Mouse (Mus musculus) C2C12 (cell line): ENCODE measurements around the gene Olfr139.

Experiments
- CEBPB ChIP-seq: IDR thresholded peaks from one replicate; pipeline ENCODE4 v1.6.1; 2011; ENCODE audit warnings: low read depth, mild to moderate bottlenecking, control low read depth, moderate library complexity
- CTCF ChIP-seq: IDR thresholded peaks from one replicate; pipeline ENCODE4 v1.5.1; 2011; ENCODE audit not compliant: control insufficient read depth, insufficient read depth, insufficient read length
- MAX ChIP-seq: IDR thresholded peaks from one replicate; pipeline ENCODE4 v1.6.1; 2011; ENCODE audit warnings: mild to moderate bottlenecking, control low read depth
- MYOD1 ChIP-seq: IDR thresholded peaks from one replicate; pipeline ENCODE4 v1.6.1; 2011; ENCODE audit warnings: low read depth; ENCODE audit not compliant: control insufficient read depth, insufficient read length
- MYOG ChIP-seq: IDR thresholded peaks from one replicate; pipeline ENCODE4 v1.6.1; 2011; ENCODE audit not compliant: control insufficient read depth, insufficient read length; ENCODE audit errors: extremely low read depth
- USF1 ChIP-seq: IDR thresholded peaks from one replicate; pipeline ENCODE4 v1.6.1; 2011; ENCODE audit warnings: low read depth, mild to moderate bottlenecking, control low read depth, moderate library complexity

DNA sequence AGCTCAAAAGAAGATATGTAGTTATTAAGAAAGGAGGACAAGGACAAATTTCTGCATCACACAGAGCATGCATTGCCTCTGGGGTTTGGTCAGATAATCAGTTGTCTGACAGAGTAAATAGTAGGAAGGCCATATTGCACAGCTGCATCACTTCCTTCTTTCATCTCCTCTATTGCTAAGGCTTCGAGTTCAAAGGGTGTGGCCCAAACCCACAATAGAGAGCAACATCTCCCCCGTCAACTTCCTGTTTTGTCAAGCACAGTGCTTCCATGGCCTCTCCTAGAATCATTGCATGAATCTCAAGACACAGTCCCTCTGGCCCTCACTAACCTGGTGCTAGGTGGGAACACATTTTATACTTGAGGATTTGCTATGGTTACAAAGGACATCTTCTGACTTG is 44.4 kb upstream of the Olfr139 start:
- no peak for TF ChIP-seq CTCF
- no peak for TF ChIP-seq MYOG
- TF ChIP-seq USF1, result no peak
- TF ChIP-seq MAX, result no peak
- TF ChIP-seq MYOD1, result no peak
- TF ChIP-seq CEBPB, result no peak
